Mouse (Mus musculus) hindbrain, postnatal 0 days (tissue): Measurements from ENCODE around the gene Eml4. TPM values are rescaled to one million over a fixed set of nuclear protein-coding genes. Genes with fewer than 3 reads are reported as not detected.

Source experiments
- ATAC-seq: fragments of 200-750 bp; cut with Nextera tagmentation; 2 replicates; pipeline ENCODE4 v1.8.0; 2017; ENCODE audit warnings: mild to moderate bottlenecking, moderate TSS enrichment, moderate library complexity
- DNase-seq: peaks from one replicate; pipeline ENCODE4 v3.0.0-alpha.2; 2015; ENCODE audit warnings: low spot score
- H3K27ac ChIP-seq: fragments of 300-500 bp; sonication (generic); 2 replicates; pipeline ENCODE4 v1.5.1; 2014; ENCODE audit warnings: mild to moderate bottlenecking
- H3K27me3 ChIP-seq: fragments of 300-500 bp; sonication (generic); 2 replicates; pipeline ENCODE4 v1.6.1; 2014; ENCODE audit warnings: low read length, mixed read lengths; ENCODE audit not compliant: insufficient read depth
- H3K36me3 ChIP-seq: fragments of 300-500 bp; sonication (generic); 2 replicates; pipeline ENCODE4 v1.6.1; 2014; ENCODE audit warnings: low read length, mixed read lengths; ENCODE audit not compliant: insufficient read depth
- H3K4me1 ChIP-seq: fragments of 300-500 bp; sonication (generic); 2 replicates; pipeline ENCODE4 v1.6.1; 2014; ENCODE audit warnings: antibody characterized with exemption, low read length, mixed read lengths; ENCODE audit not compliant: insufficient read depth
- H3K4me2 ChIP-seq: fragments of 300-500 bp; sonication (generic); 2 replicates; pipeline ENCODE4 v1.6.1; 2014; ENCODE audit warnings: low read depth, mild to moderate bottlenecking, low read length, moderate library complexity, mixed read lengths
- H3K4me3 ChIP-seq: fragments of 300-500 bp; sonication (generic); 2 replicates; pipeline ENCODE4 v1.5.1; 2014; ENCODE audit warnings: low read length
- H3K9ac ChIP-seq: fragments of 300-500 bp; sonication (generic); replicated peaks from 2 replicates; pipeline ENCODE4 v1.6.1; 2014; ENCODE audit warnings: mild to moderate bottlenecking, low read length, moderate library complexity, mixed read lengths
- H3K9me3 ChIP-seq: fragments of 300-500 bp; sonication (generic); 2 replicates; pipeline ENCODE4 v1.6.1; 2016; ENCODE audit warnings: low read length, mixed read lengths
- CTCF ChIP-seq: IDR thresholded peaks from 2 replicates; pipeline ENCODE4 v1.5.1; 2016; ENCODE audit warnings: antibody characterized with exemption, control low read depth, low read depth
- WGBS: fragments of 180-500 bp; shearing (Covaris S2); extraction: QIAGEN DNeasy Blood & Tissue Kit; methylation state at CpG from one replicate; pipeline ENCODE4 v1.1.7; 2014; 5-methylcytosine and 5-hydroxymethylcytosine counted together
- polyA plus RNA-seq: library from polyadenylated mRNA; unstranded; fragments of >200 nt; fragmentation: Nextera tagmentation; extraction: Ambion mirVana; gene quantifications from 2 replicates; pipeline ENCODE4 v1.2.1, GENCODE M21; 2015
- total RNA-seq: library from RNA; depleted of rRNA; stranded (reverse); fragments of >200 nt; gene quantifications from 2 replicates; pipeline ENCODE4 v1.2.3, GENCODE M21; 2014

Eml4 gene
- total and polyA plus RNA-seq, 2 experiments from 2014 or later = 20.2 to 42.9 TPM

GRCm38 (mm10) chr17:83353460-83353859, 2.7 kb downstream of the Eml4 start:
- 63% methylated on average over 4 of the region's 4 CpGs for whole genome bisulfite sequencing
- TF ChIP-seq CTCF = no peak
- no peaks in the 10 kb centered on the region for H3K36me3 ChIP-seq
- H3K9ac ChIP-seq = no peak overlapping the region
- H3K9me3 ChIP-seq = no peaks in the 10 kb centered on the region
- no peaks in the 10 kb centered on the region for H3K27me3 ChIP-seq
- peaks cover 8% of the 10 kb centered on the region; the same call in 1 of the 2 replicates for H3K4me1 ChIP-seq
- no peak overlapping the region for H3K4me3 ChIP-seq
- H3K27ac ChIP-seq = no peak overlapping the region
- ATAC-seq (no peak), DNase-seq (no peak)
- peak overlapping the region; percentile 83 for H3K4me2 ChIP-seq

DNA sequence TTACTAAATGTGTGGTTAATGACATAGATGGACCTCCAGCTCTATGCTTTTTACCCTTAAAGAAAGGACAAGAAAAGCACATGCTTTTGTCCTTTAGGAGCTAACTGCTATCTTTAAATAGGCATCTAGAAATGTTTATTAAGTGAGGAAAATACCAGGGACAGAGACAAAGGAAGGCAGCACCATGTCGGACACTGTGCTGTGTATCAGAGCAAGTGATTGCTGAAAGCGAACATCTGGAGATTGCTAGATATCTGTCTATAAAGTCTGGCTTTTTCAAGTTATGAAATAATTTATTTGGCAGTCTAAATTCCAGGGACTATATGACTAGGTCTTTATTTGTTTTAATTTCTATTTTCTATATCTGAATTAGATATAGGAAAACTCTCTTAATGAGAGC, 4.8 kb downstream of the Eml4 start:
- H3K9me3 ChIP-seq = no peaks in the 10 kb centered on the region
- no peaks in the 10 kb centered on the region for H3K27me3 ChIP-seq
- no peak overlapping the region for H3K9ac ChIP-seq
- H3K4me1 ChIP-seq = peaks cover 8% of the 10 kb centered on the region; the same call in 1 of the 2 replicates
- DNase-seq (no peak), ATAC-seq (no peak)
- 81% methylated on average over 2 of the region's 2 CpGs for WGBS
- no peaks in the 10 kb centered on the region for H3K36me3 ChIP-seq
- no peak for TF ChIP-seq CTCF
- H3K4me2 ChIP-seq = no peak overlapping the region
- H3K27ac ChIP-seq = no peak overlapping the region
- H3K4me3 ChIP-seq = no peak overlapping the region

- ATAC-seq (no peak), DNase-seq (no peak)
- Histone ChIP-seq H3K36me3 (no peaks in the 10 kb centered on the region), H3K9me3 (no peaks in the 10 kb centered on the region), H3K9ac (no peak overlapping the region), H3K27me3 (no peaks in the 10 kb centered on the region), H3K4me3 (no peak overlapping the region), H3K27ac (no peak overlapping the region), H3K4me2 (no peak overlapping the region), H3K4me1 (no peaks in the 10 kb centered on the region)
- 82% methylated on average over 4 of the region's 4 CpGs for WGBS
- no peak for TF ChIP-seq CTCF
These were observed 9.2 kb downstream of the Eml4 start for GRCm38 (mm10) chr17:83359934-83360333.

DNA sequence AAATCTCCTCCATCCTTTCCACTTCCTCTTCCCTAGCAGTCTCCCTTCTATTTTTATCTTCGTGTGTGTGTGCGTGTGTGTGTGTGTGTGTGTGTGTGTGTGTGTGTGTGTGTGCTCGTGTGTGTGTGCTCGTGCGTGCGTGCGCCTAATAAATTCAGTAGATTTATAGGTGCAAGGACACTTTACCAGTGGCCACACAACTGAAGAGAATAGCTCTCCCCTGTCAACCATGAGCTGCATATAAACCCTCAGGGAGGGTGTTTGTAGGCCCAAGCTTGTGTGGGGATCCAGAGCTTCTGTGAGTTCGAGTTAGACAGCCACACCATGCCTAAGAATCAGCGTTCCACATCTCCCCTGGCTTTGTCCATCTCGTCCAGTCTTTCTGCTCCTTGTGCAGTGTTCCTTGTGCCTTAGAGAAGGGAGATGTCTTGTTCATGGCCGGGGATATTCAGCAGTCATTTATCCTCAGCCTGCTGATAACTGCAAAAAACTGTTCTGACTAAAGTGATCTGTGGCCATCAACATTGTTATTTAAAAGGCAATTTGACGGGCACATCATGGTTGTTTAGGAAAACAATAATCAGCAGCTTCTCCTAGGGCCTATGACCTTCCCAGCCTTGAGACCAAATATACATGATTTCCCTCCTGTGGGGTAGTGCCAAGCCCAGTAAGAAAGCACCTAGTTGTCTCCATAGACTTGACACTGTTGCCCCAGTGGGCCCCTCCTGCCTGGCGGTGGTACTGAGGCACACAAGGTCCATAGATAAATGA, 10.2 kb downstream of the Eml4 start:
- H3K9ac ChIP-seq = no peak overlapping the region
- H3K27ac ChIP-seq = no peak overlapping the region
- H3K4me2 ChIP-seq = no peak overlapping the region
- no peaks in the 10 kb centered on the region for H3K4me1 ChIP-seq
- no peaks in the 10 kb centered on the region for H3K9me3 ChIP-seq
- H3K4me3 ChIP-seq = no peak overlapping the region
- no peak for ATAC-seq
- no peaks in the 10 kb centered on the region for H3K27me3 ChIP-seq
- no peak for DNase-seq
- 78% methylated on average over 13 of the region's 13 CpGs for WGBS
- no peak for TF ChIP-seq CTCF
- H3K36me3 ChIP-seq = no peaks in the 10 kb centered on the region

GRCm38 (mm10) chr17:83363081-83363480, 12.3 kb downstream of the Eml4 start:
- H3K4me2 ChIP-seq = no peak overlapping the region
- H3K9me3 ChIP-seq = no peaks in the 10 kb centered on the region
- no peak overlapping the region for H3K9ac ChIP-seq
- no peak for TF ChIP-seq CTCF
- ATAC-seq (no peak), DNase-seq (no peak)
- H3K27me3 ChIP-seq = no peaks in the 10 kb centered on the region
- no peak overlapping the region for H3K4me3 ChIP-seq
- H3K27ac ChIP-seq = no peak overlapping the region
- WGBS = 68% methylated on average over 3 of the region's 3 CpGs
- H3K36me3 ChIP-seq = no peaks in the 10 kb centered on the region
- no peaks in the 10 kb centered on the region for H3K4me1 ChIP-seq

GRCm38 (mm10) chr17:83364296-83364695, 13.6 kb downstream of the Eml4 start:
- ATAC-seq (no peak), DNase-seq (no peak)
- no peak for TF ChIP-seq CTCF
- Histone ChIP-seq H3K27ac (no peak overlapping the region), H3K36me3 (no peaks in the 10 kb centered on the region), H3K9me3 (no peaks in the 10 kb centered on the region), H3K4me2 (no peak overlapping the region), H3K9ac (no peak overlapping the region), H3K4me1 (no peaks in the 10 kb centered on the region), H3K4me3 (no peak overlapping the region), H3K27me3 (no peaks in the 10 kb centered on the region)
- WGBS = 76% methylated on average over 5 of the region's 5 CpGs

DNA sequence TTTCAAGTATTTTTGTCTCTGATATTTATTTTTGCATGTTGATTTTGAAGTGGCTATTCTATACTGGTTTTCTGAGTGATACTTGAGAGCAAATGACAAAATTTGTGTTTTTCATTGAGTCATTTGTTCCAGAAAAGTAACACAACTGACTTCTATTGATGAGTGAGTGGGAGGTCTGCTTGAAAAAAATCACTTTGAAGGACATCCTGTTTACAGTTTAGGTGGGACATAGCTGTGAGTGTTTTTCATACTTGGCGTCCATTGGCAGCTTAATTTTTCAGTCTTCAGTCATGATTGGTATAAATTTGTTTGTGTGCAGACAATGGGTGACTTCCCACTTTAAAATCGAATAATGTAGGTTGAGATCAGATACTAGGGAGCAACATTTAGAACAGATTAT, 14.4 kb downstream of the Eml4 start:
- ATAC-seq (no peak), DNase-seq (no peak)
- Histone ChIP-seq H3K9ac (no peak overlapping the region), H3K27me3 (no peaks in the 10 kb centered on the region), H3K36me3 (no peaks in the 10 kb centered on the region), H3K4me1 (no peaks in the 10 kb centered on the region), H3K27ac (no peak overlapping the region), H3K4me3 (no peak overlapping the region), H3K4me2 (no peak overlapping the region), H3K9me3 (no peaks in the 10 kb centered on the region)
- 84% methylated on average over 2 of the region's 2 CpGs for WGBS
- no peak for TF ChIP-seq CTCF
